Mouse (Mus musculus) mouse trophoblast stem cell (cell line): Measurements from ENCODE around the gene Polr1a.

Source experiments
- in situ Hi-C, 2 experiments: fragments of 300-500 bp; cut with MseI, MboI; formaldehyde crosslinking; loops; 2 replicates in 1 of 2; 3 replicates in 1 of 2; pipeline ENCODE4 v1.15.1; 2025

The Polr1a gene

DNA sequence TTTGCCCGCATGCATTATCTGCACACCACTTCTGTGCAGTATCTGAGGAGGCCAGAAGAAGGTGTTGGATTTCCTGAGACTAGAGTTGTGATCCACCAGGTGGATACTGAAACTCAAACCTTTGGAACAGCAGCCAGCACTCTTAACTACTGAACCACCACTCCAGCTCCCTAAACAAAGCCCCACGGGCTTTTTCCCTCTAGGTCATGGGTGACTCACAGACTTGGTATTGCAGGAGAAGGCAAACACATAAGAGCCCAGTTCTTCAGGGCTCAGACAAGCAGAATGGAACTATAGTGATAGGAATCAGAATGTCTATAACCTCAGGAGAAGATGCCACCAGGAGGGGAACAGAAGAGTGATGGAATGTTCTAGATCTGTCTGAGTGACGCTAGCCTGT lies 86.2 kb downstream of the Polr1a start:
- in situ Hi-C loops, result no loop called here

DNA sequence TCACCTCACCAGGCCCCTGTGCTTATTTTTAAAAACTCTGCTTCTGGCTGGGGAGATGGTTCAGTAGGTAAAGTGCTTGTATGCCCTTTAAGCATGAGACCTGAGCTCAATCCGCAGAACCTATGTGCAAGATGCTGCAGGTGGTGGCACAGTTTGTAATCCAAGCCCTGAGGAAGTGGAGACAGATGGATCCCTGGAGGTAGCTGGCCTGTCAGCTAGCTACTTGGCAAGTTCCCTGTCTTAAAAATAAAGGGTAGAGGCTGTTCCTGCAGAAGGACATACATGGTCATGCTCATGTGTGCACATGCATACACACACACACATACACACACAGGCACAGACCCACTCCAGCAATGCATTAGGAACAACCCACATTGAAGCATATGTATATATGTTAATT lies 88.4 kb downstream of the Polr1a start:
- in situ Hi-C loops, result no loop called here

DNA sequence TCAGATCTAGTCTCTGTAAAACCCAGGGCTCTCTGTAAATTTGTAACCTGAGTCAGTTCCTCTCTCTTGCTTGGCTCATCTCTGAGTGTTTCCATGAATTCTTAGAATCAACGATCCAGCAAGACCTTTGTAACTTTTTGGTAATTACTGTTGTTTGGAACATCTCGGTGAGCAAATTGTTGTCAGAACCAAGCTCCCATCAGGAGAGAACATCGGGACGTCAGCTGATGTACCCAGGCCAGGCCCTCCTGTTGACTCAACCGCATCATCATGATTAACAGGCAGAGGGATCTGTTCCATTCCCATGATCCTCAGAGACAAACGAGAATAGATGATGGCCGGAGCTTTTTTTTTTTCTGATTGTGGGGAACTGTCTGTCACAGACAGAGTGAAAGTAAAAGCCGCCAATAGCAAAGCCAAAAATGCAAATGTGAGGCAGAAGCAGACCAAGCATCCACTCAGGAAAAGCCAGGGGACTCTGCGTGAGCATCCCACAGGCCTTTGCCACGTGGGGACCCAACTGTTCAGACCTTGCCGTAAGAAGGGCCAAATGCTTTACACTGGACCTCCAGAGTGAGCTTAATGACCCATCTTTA lies 91.2 kb downstream of the Polr1a start:
- in situ Hi-C loops, result no loop called here

DNA sequence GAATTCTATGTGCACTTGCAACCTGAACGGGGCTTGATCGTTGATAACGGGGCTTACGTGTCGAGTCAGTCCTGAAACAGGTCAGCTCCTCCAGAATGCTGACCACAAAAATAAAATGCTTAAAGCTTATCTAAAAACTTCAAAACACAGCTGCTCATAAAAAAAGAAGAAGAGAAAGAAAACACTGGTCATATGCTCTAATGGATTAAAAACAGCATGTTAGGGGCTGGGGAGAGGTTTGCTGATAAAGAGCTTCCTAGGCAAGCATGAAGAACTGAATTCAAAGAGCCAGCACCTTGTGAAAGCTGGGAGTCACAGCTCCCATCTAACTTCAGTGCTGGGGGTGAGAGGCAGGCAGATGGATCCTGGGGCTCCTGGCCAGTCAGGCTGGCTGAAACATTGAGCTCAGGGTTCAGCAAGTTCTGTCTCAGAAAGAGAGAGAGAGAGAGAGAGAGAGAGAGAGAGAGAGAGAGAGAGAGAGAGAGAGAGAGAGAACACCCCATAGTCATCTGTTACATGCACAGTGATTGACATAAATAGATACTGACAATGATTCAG lies 92.4 kb downstream of the Polr1a start:
- in situ Hi-C loops, result no loop called here

DNA sequence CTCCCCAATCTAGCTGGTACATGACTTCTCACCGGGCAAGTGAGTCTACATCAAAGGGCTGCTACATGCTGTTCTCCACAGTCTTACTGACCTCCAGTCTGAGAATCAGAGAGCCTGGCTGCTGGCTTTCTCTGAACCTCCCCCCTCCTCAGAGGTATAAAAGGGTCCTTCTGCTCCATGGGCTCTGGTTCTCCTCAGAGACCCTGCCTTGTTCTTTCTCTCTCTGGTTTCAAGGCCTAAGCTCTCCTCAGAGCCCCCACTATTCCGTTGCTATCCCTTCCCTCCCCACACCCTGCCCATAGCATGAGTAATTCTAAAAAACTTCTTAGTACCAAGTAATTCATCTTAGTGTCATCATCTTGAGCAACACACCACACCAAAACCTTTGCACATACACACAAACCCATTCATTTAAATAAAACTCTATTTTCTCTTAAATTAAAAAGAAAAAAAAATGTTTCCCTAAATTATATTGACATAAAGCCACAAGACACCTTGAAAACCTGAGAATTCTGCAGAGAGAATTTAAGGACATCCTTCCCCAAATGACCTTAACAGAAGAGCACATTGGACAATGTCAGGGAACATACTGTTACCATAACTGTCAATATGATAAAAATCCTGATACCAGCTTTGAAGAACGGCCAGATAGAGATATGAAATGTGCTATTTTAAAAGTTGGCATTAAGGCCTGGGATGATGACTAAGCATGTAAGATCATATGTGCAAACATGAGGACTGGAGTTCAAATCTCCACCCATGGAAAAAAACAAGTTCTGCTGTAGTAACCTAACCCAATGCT lies 98.8 kb downstream of the Polr1a start:
- in situ Hi-C loops, result no loop called here

DNA sequence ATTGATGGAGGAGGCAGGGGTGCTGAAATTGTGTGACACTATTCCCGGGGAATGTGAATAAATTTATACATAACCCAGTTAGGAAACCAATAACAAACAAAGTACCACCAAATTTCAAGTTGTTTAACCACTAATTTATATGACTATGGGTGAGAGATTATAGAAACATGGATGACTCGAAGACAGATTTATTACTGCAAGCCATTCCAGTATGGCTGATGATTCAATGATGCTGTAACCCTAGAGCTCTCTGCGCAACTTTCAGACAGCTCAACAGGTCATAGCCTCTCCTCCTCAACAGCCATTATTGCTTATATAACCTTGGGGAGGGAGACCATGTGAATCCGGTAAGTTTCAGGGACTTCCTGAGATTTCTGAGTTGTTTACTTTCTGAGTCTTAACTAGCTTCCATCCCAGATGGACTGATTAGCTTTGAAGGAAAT lies 99.4 kb downstream of the Polr1a start:
- in situ Hi-C loops, result no loop called here

DNA sequence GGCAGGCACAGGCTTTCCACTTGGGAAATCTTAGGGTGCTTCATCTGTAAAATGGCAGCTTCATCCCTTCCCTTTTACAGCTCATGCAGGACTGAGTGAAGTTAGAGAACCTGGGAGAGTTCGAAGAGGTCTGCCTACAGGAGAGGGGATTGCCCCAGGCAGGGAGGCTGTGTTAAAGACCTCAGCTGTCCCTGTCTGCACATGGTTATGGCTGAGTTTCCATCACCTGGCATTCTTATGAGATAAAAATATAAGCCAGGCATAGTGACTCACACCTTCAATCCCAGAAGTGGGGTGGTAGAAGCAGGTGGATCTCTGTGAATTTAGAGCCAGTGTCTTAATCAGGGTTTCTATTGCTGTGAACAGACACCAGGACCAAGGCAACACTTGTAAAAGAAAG lies 100.6 kb downstream of the Polr1a start:
- in situ Hi-C loops, result no loop called here

DNA sequence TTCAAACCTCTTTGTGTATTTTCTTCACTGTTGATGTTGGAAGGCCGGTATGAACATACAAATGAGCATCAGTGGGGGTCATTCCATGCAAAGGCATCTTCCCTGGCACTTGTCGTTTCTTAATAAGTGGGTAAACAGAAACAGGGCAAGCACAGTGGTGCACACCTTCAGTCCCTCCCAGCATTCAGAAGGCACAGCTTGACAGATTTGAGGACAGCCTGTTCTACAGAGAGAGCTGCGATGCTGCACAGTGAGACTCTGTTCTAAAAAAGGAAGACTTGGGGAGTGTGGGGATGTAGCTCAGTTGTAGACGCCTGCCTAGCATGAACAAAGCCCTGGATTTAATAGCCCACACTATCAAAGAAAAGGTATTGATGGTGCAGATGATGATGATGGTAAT lies 105.2 kb downstream of the Polr1a start:
- in situ Hi-C loops, result no loop called here

DNA sequence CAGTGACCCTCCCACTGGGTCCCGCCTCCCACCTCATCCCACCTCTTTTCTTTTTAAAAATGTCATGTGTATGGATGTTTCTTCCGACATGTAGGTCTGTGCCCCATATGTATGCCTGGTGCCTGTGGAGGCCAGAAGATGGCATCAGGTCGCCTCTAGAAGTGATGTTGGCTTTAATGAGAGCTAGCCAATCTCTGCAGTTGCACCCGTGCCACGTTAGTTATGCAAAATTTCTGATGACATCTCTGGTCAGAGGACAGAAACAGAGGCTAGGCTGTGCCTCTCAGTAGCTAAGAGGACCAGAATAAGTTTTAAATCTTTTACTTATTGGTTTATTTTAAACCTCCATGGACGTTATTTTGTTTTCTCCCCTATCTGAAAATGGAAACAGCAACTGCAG lies 109.2 kb downstream of the Polr1a start:
- in situ Hi-C loops, result no loop called here

DNA sequence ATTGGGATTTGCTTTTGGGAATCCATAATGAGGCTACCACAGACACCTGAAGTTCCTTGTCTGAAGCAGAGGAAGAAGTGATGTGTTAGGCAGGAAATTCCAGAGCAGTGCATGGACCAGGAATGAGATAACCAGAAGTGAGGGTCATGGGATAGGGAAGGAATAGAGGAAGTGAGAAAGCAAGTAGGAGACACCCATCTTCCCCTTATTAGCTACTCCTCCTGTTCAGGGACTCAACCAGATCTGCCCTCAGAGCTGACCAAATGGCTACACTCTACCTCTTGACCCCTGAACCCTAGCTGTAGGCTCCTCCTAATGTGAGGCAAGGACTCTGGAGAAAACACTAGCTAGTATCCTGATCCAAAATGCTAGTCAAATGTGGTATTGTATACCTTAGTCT lies 116.6 kb downstream of the Polr1a start:
- in situ Hi-C loops, result no loop called here

DNA sequence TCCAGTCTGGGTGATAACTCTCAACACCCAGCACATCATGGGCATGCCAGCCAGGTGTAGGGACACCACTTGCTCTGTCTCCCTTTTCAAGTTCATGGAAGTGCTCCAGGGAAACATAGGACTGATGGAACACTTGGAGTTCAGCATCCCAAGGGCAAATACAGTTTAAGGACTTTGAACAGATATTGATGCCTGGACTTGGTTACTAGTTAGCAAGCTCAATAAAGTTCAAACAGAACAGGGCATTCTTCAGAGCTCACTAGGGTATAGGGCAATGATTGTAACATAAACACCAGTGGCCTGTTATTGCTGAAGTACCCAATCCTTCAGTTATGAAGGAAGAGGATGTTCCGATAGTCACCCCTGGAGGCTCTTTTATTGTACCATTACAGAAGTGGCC lies 119.2 kb downstream of the Polr1a start:
- in situ Hi-C loops, result no loop called here

DNA sequence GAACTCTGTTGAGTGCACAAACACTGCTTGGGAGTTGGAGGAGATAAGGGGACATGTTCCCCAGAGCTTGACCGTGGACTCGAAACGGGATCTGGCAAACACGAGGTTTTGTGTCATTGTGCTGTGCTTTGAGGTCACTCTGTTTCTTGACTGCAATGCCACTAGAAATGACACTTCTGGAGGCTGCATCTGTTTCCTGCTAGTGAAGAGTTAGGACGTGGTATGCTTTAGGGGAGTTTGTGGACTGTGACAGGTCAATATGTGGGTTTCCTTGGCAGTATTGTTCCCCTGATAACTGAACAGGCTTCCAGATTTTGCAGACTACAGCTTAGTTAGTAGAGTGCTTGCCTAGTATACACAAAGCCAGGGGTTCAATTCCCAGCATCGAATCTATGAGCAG lies 120.8 kb downstream of the Polr1a start:
- in situ Hi-C loops, result no loop called here
